In the genomic region with DNA sequence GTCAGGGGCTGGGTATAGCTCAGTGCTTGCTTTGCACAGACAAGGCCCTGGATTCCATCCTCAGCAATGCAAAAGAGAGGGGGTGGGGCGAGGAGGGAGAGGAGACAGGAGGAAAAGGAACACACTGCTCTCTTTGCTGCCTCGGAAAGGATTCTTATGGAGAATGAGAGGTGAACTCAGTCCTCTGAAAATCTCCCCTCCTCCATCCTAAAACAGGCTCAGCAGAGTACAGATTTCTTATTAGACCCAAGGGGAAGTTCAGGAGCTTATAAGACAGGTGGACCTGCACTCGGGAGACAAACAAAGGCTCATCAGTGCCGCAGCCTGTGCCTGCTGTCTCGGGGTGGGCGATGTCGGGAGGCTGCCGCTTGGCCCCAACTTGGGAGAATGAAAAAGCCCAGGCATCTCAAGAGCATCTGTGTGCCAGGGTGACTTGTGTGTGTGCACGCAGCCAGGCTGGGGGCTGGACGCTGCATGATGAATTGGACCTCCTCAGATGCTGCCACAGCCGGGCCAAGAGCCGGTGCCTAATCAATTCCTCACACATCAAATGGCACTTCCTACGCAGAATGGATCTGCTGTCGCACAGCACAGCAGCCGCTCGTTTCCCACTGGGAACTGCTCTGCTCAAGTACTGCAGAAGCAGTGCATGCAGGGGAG, we compare ENCODE assay signal across 8 mouse cellular contexts. TPM values are rescaled to one million over a fixed set of nuclear protein-coding genes. Genes with fewer than 3 reads are reported as not detected.
A peak's percentile ranks its signal among the peaks of the same experiment; 100 is the strongest.
DNase-seq lines count a peak whose midpoint lies in the region; ATAC-seq and TF ChIP-seq lines count a peak whose summit lies in the region.

No protein-coding gene starts in this region.

- 6% methylated on average over 16 of the region's 16 CpGs for WGBS in lung, embryonic 14.5 days
- WGBS in lung, adult 2 months: 13% methylated on average over 16 of the region's 16 CpGs
- 3% methylated on average over 16 of the region's 16 CpGs for WGBS in forebrain, embryonic 14.5 days
- 3% methylated on average over 16 of the region's 16 CpGs for WGBS in neural tube, embryonic 11.5 days

- H3K9ac ChIP-seq in lung, embryonic 14.5 days: 0 out of 2 replicates have a peak overlapping the region, but pooled peaks have one; percentile 9
- peak overlapping the region; percentile 60 for H3K9ac ChIP-seq in forebrain, embryonic 14.5 days (ENCODE audit: low read length)
- H3K9ac ChIP-seq in neural tube, embryonic 11.5 days (ENCODE audit: low read length): peak overlapping the region; percentile 33

- H3K27ac ChIP-seq in lung, embryonic 14.5 days (ENCODE audit: low read depth): no peak overlapping the region
- H3K27ac ChIP-seq in forebrain, embryonic 14.5 days (ENCODE audit: low read depth, low read length): peak overlapping the region; percentile 84
- peak overlapping the region; percentile 21 for H3K27ac ChIP-seq in neural tube, embryonic 11.5 days (ENCODE audit: low read depth, low read length)

- no peaks in the 10 kb centered on the region for H3K36me3 ChIP-seq in lung, embryonic 14.5 days (ENCODE audit: insufficient read depth)
- H3K36me3 ChIP-seq in forebrain, embryonic 14.5 days (ENCODE audit: control insufficient read depth, insufficient read depth, low read length): no peaks in the 10 kb centered on the region
- no peaks in the 10 kb centered on the region for H3K36me3 ChIP-seq in neural tube, embryonic 11.5 days (ENCODE audit: control insufficient read depth, insufficient read depth, low read length)

- TF ChIP-seq POLR2A in lung, adult 2 months (IDR thresholded peaks at IDR 0.05; ENCODE audit: borderline replicate concordance, extremely low read depth, low read depth, low read length): no peak

- TF ChIP-seq CTCF in lung, embryonic 14.5 days (IDR thresholded peaks at IDR 0.05; ENCODE audit: low read depth): no peak
- no peak for TF ChIP-seq CTCF in lung, adult 2 months (IDR thresholded peaks at IDR 0.05; ENCODE audit: insufficient read depth, low read length)

- peak; percentile 14 for DNase-seq in lung, embryonic 14.5 days
- DNase-seq in lung, adult 2 months: no peak
- DNase-seq in forebrain, embryonic 14.5 days (ENCODE audit: low spot score): peak; percentile 71
- DNase-seq in layer of hippocampus, postnatal 25 days (ENCODE audit: extremely low spot score in 1 of 2, low spot score in 1 of 2): peak; percentile 47 to 60
- peak; percentile 70 for DNase-seq in neural tube, embryonic 11.5 days (ENCODE audit: low spot score)
- no peak for DNase-seq in spleen, postnatal 10 days (ENCODE audit: low spot score in 2 of 2)
- DNase-seq in lung, postnatal 4 days: no peak
- DNase-seq in gastrocnemius, adult 18-20 months (ENCODE audit: low spot score): no peak

- no peaks in the 10 kb centered on the region for H3K9me3 ChIP-seq in lung, embryonic 14.5 days (ENCODE audit: low read depth, low read length)
- no peaks in the 10 kb centered on the region for H3K9me3 ChIP-seq in forebrain, embryonic 14.5 days (replicated peaks; ENCODE audit: control insufficient read depth, low read length)
- H3K9me3 ChIP-seq in neural tube, embryonic 11.5 days (ENCODE audit: control insufficient read depth, low read length): no peaks in the 10 kb centered on the region

- no peaks in the 10 kb centered on the region for H3K27me3 ChIP-seq in lung, embryonic 14.5 days (ENCODE audit: insufficient read depth, low read length)
- H3K27me3 ChIP-seq in forebrain, embryonic 14.5 days (replicated peaks; ENCODE audit: control insufficient read depth, insufficient read depth, low read length): no peaks in the 10 kb centered on the region
- H3K27me3 ChIP-seq in neural tube, embryonic 11.5 days (ENCODE audit: control insufficient read depth, insufficient read depth, low read length): no peaks in the 10 kb centered on the region

- ATAC-seq in lung, embryonic 14.5 days (ENCODE audit: insufficient read depth): no peak
- peak; percentile 75 for ATAC-seq in forebrain, embryonic 14.5 days
- ATAC-seq in neural tube, embryonic 11.5 days (ENCODE audit: insufficient read depth, low FRiP score, low TSS enrichment): peak; percentile 60

- H3K4me2 ChIP-seq in lung, embryonic 14.5 days: peak overlapping the region; percentile 16; the same call in 1 of the 2 replicates
- H3K4me2 ChIP-seq in forebrain, embryonic 14.5 days (ENCODE audit: low read length): peak overlapping the region; percentile 46
- peak overlapping the region; percentile 38 for H3K4me2 ChIP-seq in neural tube, embryonic 11.5 days (ENCODE audit: low read depth)

- H3K4me1 ChIP-seq in lung, embryonic 14.5 days (ENCODE audit: insufficient read depth): no peaks in the 10 kb centered on the region
- H3K4me1 ChIP-seq in lung, adult 2 months (ENCODE audit: control insufficient read depth, insufficient read depth, low read length): no peaks in the 10 kb centered on the region
- peaks cover 12% of the 10 kb centered on the region for H3K4me1 ChIP-seq in forebrain, embryonic 14.5 days (ENCODE audit: control insufficient read depth, insufficient read depth, low read length)
- peaks cover 4% of the 10 kb centered on the region; the same call in 1 of the 2 replicates for H3K4me1 ChIP-seq in neural tube, embryonic 11.5 days (ENCODE audit: control insufficient read depth, insufficient read depth, low read length)

- no peak overlapping the region for H3K4me3 ChIP-seq in lung, embryonic 14.5 days (ENCODE audit: low read depth, low read length)
- H3K4me3 ChIP-seq in lung, adult 2 months (replicated peaks; ENCODE audit: extremely low read depth, low read depth, low read length): no peak overlapping the region
- peak overlapping the region; percentile 16; the same call in 1 of the 2 replicates for H3K4me3 ChIP-seq in forebrain, embryonic 14.5 days (ENCODE audit: low read depth, low read length)
- H3K4me3 ChIP-seq in neural tube, embryonic 11.5 days (ENCODE audit: low read depth, low read length): no peak overlapping the region

RNA-seq across cellular contexts. Expression of a gene that starts 31.8 kb away (rescaled TPM):
- polyA plus RNA-seq in lung, embryonic 14.5 days (2014; fragmentation: Nextera tagmentation; extraction: Ambion mirVana): 2.8 and 3.4 TPM in 2 replicates
- polyA plus RNA-seq in lung, adult 2 months (2012; rRNA removed): 10.9 and 17.7 TPM in 2 replicates
- 5.9 and 7.0 TPM in 2 replicates for polyA plus RNA-seq in forebrain, embryonic 14.5 days (2014; fragmentation: Nextera tagmentation; extraction: Ambion mirVana)
- 1 to 10 TPM; 5.3 to 5.9 TPM for total RNA-seq in layer of hippocampus, postnatal 25 days (2021)
- polyA plus RNA-seq in neural tube, embryonic 11.5 days (2014; fragmentation: Nextera tagmentation; extraction: Ambion mirVana): 0.69 and 1.4 TPM in 2 replicates
- total RNA-seq in gastrocnemius, adult 18-20 months (2021): 1 to 10 TPM; 1.0 to 1.4 TPM

RNA-seq across cellular contexts. Expression of a gene that starts 32.1 kb away (rescaled TPM):
- 26.8 and 27.1 TPM in 2 replicates for polyA plus RNA-seq in lung, embryonic 14.5 days (2014; fragmentation: Nextera tagmentation; extraction: Ambion mirVana)
- 32.2 and 36.7 TPM in 2 replicates for polyA plus RNA-seq in lung, adult 2 months (2012; rRNA removed)
- polyA plus RNA-seq in forebrain, embryonic 14.5 days (2014; fragmentation: Nextera tagmentation; extraction: Ambion mirVana): 16.5 and 23.1 TPM in 2 replicates
- total RNA-seq in layer of hippocampus, postnatal 25 days (2021): 10 to 100 TPM; 50.1 to 53.8 TPM
- 27.8 and 29.9 TPM in 2 replicates for polyA plus RNA-seq in neural tube, embryonic 11.5 days (2014; fragmentation: Nextera tagmentation; extraction: Ambion mirVana)
- 10 to 100 TPM; 62.9 to 69.0 TPM for total RNA-seq in gastrocnemius, adult 18-20 months (2021)

RNA-seq across cellular contexts. Expression of a gene that starts 32.2 kb away (rescaled TPM):
- 19.8 and 20.6 TPM in 2 replicates for polyA plus RNA-seq in lung, embryonic 14.5 days (2014; fragmentation: Nextera tagmentation; extraction: Ambion mirVana)
- polyA plus RNA-seq in lung, adult 2 months (2012; rRNA removed): 98.4 and 99.3 TPM in 2 replicates
- polyA plus RNA-seq in forebrain, embryonic 14.5 days (2014; fragmentation: Nextera tagmentation; extraction: Ambion mirVana): 23.0 and 31.6 TPM in 2 replicates
- total RNA-seq in layer of hippocampus, postnatal 25 days (2021): 100 to 1,000 TPM; 170 to 175 TPM
- 19.1 and 21.2 TPM in 2 replicates for polyA plus RNA-seq in neural tube, embryonic 11.5 days (2014; fragmentation: Nextera tagmentation; extraction: Ambion mirVana)
- total RNA-seq in gastrocnemius, adult 18-20 months (2021): 10 to 100 TPM; 61.5 to 67.2 TPM

RNA-seq across cellular contexts. Expression of a gene that starts 33.4 kb away (rescaled TPM):
- 47.5 and 50.1 TPM in 2 replicates for polyA plus RNA-seq in lung, embryonic 14.5 days (2014; fragmentation: Nextera tagmentation; extraction: Ambion mirVana)
- 17.6 and 23.8 TPM in 2 replicates for polyA plus RNA-seq in lung, adult 2 months (2012; rRNA removed)
- polyA plus RNA-seq in forebrain, embryonic 14.5 days (2014; fragmentation: Nextera tagmentation; extraction: Ambion mirVana): 37.4 and 40.3 TPM in 2 replicates
- 10 to 100 TPM; 29.1 to 31.4 TPM for total RNA-seq in layer of hippocampus, postnatal 25 days (2021)
- polyA plus RNA-seq in neural tube, embryonic 11.5 days (2014; fragmentation: Nextera tagmentation; extraction: Ambion mirVana): 44.4 and 47.3 TPM in 2 replicates
- total RNA-seq in gastrocnemius, adult 18-20 months (2021): 10 to 100 TPM; 27.5 to 28.0 TPM

Comparison
In these comparisons a context has a peak if more than half of its experiments do, and no peak if none do; other contexts are left out.
1. DNase-seq: peak in lung, embryonic 14.5 days (single experiment), forebrain, embryonic 14.5 days (single experiment), layer of hippocampus, postnatal 25 days (2 of 2) and neural tube, embryonic 11.5 days (single experiment); none in lung, adult 2 months (single experiment), spleen, postnatal 10 days (0 of 2), lung, postnatal 4 days (0 of 2) and gastrocnemius, adult 18-20 months (single experiment).
2. H3K9ac ChIP-seq: peak in every context shown above with its lines; median percentile 60 in forebrain, embryonic 14.5 days; 33 in neural tube, embryonic 11.5 days; 9 in lung, embryonic 14.5 days.
3. Peak in every context shown above with its lines, with median percentiles within 50 percentile points of each other: H3K4me2 ChIP-seq.